Mouse (Mus musculus) erythroblast, embryonic 14.5 days (primary cell): ENCODE measurements around the gene Zfp618.

Source experiments
- GATA1 ChIP-seq: IDR thresholded peaks from 2 replicates; pipeline ENCODE4 v1.6.1; 2012; ENCODE audit warnings: low read length, inconsistent platforms, mixed read lengths
- TAL1 ChIP-seq: IDR thresholded peaks from 3 replicates; pipeline ENCODE4 v1.6.1; 2012; ENCODE audit warnings: low read length, inconsistent platforms, mixed read lengths

DNA sequence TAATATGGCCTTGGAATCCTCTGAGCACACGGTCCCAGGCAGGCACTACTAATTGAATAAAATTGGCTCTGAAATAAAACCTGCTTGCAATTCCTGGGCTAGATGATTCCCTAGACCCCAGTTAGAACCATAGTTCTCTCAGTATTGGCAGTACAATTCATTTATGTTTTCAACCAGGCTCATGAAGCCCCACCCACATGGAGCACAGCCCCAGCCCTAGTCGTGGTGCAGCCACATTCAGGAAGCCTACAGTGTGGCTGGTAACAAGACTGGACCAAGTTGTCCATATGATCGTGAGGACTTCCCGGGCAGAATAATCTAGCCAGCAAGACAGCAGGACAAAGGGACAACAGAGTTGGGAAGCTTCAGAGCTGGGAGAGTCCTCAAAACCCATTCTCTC is 85.6 kb downstream of the Zfp618 start:
- TF ChIP-seq TAL1 (no peak), GATA1 (no peak)
